Mouse (Mus musculus): ENCODE data around the gene Cit.

DNA sequence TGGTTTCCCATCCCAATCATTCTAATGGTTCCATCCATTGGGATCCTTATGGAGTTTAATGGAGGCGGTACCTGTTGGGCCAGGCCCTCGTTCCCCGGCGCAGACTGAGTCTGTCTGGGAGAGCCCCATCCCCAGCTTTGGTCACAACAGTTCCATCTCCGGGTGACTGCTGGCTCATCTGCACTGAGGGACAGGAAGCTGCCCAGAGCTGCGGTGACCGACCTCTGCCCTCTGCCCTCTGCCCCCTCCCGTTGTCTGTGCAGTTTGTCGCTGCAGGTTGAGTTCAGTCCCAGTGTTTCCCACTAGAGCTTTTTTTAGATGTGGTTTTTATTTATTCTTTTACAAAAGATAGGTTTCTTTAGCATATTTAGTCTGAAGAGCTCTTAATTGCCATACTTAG lies 76.9 kb downstream of the Cit start:
- no peak for TF ChIP-seq CTCF (IDR thresholded peaks at IDR 0.05)
- TF ChIP-seq EP300 (IDR thresholded peaks at IDR 0.05), result no peak
